Mouse (Mus musculus) hindbrain, embryonic 14.5 days (tissue): Measurements from ENCODE around the gene Nfs1. TPM values are rescaled to one million over a fixed set of nuclear protein-coding genes. Genes with fewer than 3 reads are reported as not detected.

Experiments
- ATAC-seq: fragments of 200-750 bp; cut with Nextera tagmentation; 2 replicates; pipeline ENCODE4 v1.8.0; 2017; ENCODE audit warnings: moderate number of reproducible peaks, mild to moderate bottlenecking, moderate TSS enrichment, moderate library complexity; ENCODE audit not compliant: low FRiP score
- DNase-seq: peaks from one replicate; pipeline ENCODE4 v3.0.0-alpha.2; 2015; ENCODE audit warnings: low spot score
- H3K27ac ChIP-seq: fragments of 300-500 bp; sonication (generic); 2 replicates; pipeline ENCODE4 v1.5.1; 2014; ENCODE audit warnings: mild to moderate bottlenecking, moderate library complexity
- H3K27me3 ChIP-seq: fragments of 300-500 bp; sonication (generic); 2 replicates; pipeline ENCODE4 v1.6.1; 2014; ENCODE audit warnings: mild to moderate bottlenecking, low read length, mixed read lengths; ENCODE audit not compliant: control insufficient read depth, insufficient read depth
- H3K36me3 ChIP-seq: fragments of 300-500 bp; sonication (generic); replicated peaks from 2 replicates; pipeline ENCODE4 v1.6.1; 2014; ENCODE audit not compliant: control insufficient read depth, insufficient read depth
- H3K4me1 ChIP-seq: fragments of 300-500 bp; sonication (generic); replicated peaks from 2 replicates; pipeline ENCODE4 v1.6.1; 2014; ENCODE audit warnings: antibody characterized with exemption, low read length, mixed read lengths; ENCODE audit not compliant: control insufficient read depth, insufficient read depth
- H3K4me2 ChIP-seq: fragments of 300-500 bp; sonication (generic); replicated peaks from 2 replicates; pipeline ENCODE4 v1.6.1; 2014; ENCODE audit warnings: mild to moderate bottlenecking, moderate library complexity
- H3K4me3 ChIP-seq: fragments of 300-500 bp; sonication (generic); replicated peaks from 2 replicates; pipeline ENCODE4 v1.5.1; 2014; ENCODE audit warnings: mild to moderate bottlenecking, low read length
- H3K9ac ChIP-seq: fragments of 300-500 bp; sonication (generic); 2 replicates; pipeline ENCODE4 v1.6.1; 2014
- H3K9me3 ChIP-seq: fragments of 300-500 bp; sonication (generic); 2 replicates; pipeline ENCODE4 v1.6.1; 2016; ENCODE audit warnings: low read length; ENCODE audit not compliant: control insufficient read depth
- WGBS: fragments of 180-500 bp; shearing (Covaris S2); extraction: QIAGEN DNeasy Blood & Tissue Kit; methylation state at CpG from one replicate; pipeline ENCODE4 v1.1.7; 2014; 5-methylcytosine and 5-hydroxymethylcytosine counted together
- polyA plus RNA-seq: library from polyadenylated mRNA; unstranded; fragments of >200 nt; fragmentation: Nextera tagmentation; extraction: Ambion mirVana; gene quantifications from 2 replicates; pipeline ENCODE4 v1.2.1, GENCODE M21; 2014

The Nfs1 gene
- polyA plus RNA-seq, 1 experiment from 2014 or later: 29.3 TPM

- no peak overlapping the region for H3K27ac ChIP-seq
- 93% methylated on average over 8 of the region's 8 CpGs for WGBS
- no peak overlapping the region for H3K4me3 ChIP-seq
- no peak for DNase-seq
- no peaks in the 10 kb centered on the region for H3K27me3 ChIP-seq
- H3K9me3 ChIP-seq: no peaks in the 10 kb centered on the region
- no peaks in the 10 kb centered on the region; the same call in 1 of the 2 replicates for H3K4me1 ChIP-seq
- H3K36me3 ChIP-seq: peaks cover 51% of the 10 kb centered on the region
- H3K9ac ChIP-seq: no peak overlapping the region
- no peak overlapping the region for H3K4me2 ChIP-seq
- ATAC-seq: no peak
These were observed 64.8 kb downstream of the Nfs1 start for GRCm38 (mm10) chr2:156079183-156079560.

- Histone ChIP-seq H3K4me2 (no peak overlapping the region), H3K27me3 (no peaks in the 10 kb centered on the region), H3K27ac (no peak overlapping the region), H3K4me1 (no peaks in the 10 kb centered on the region; the same call in 1 of the 2 replicates), H3K4me3 (no peak overlapping the region), H3K9ac (no peak overlapping the region), H3K9me3 (no peaks in the 10 kb centered on the region), H3K36me3 (peaks cover 56% of the 10 kb centered on the region)
- ATAC-seq (no peak), DNase-seq (no peak)
- WGBS: 94% methylated on average over 16 of the region's 16 CpGs
These were observed 65.4 kb downstream of the Nfs1 start for GRCm38 (mm10) chr2:156078421-156079182.

GRCm38 (mm10) chr2:156077461-156077860 is 66.5 kb downstream of the Nfs1 start:
- Histone ChIP-seq H3K9me3 (no peaks in the 10 kb centered on the region), H3K27ac (no peak overlapping the region), H3K4me3 (no peak overlapping the region), H3K36me3 (peaks cover 67% of the 10 kb centered on the region), H3K9ac (no peak overlapping the region), H3K4me1 (no peaks in the 10 kb centered on the region; the same call in 1 of the 2 replicates), H3K4me2 (no peak overlapping the region), H3K27me3 (no peaks in the 10 kb centered on the region)
- 91% methylated on average over 7 of the region's 7 CpGs for WGBS
- ATAC-seq (no peak), DNase-seq (no peak)

GRCm38 (mm10) chr2:156073725-156074124 is 70.3 kb downstream of the Nfs1 start:
- ATAC-seq (no peak), DNase-seq (no peak)
- Histone ChIP-seq H3K27ac (no peak overlapping the region), H3K9me3 (no peaks in the 10 kb centered on the region), H3K9ac (no peak overlapping the region), H3K4me3 (no peak overlapping the region), H3K27me3 (no peaks in the 10 kb centered on the region), H3K4me2 (no peak overlapping the region), H3K36me3 (peaks cover 98% of the 10 kb centered on the region), H3K4me1 (no peaks in the 10 kb centered on the region)
- 96% methylated on average over 15 of the region's 15 CpGs for WGBS

Other genes starting within 250 kb of the Nfs1 start
- 72.7 TPM in 2 replicates for gene Uqcc1, start 213.9 kb downstream of the Nfs1 start, polyA plus RNA-seq
- not detected in 2 replicates for gene Gm15557, start 203.5 kb downstream of the Nfs1 start, polyA plus RNA-seq
- 2.3 and 3.1 TPM in 2 replicates for gene Gdf5, start 198.8 kb downstream of the Nfs1 start, polyA plus RNA-seq
- 11.9 and 14.2 TPM in 2 replicates for gene Cep250, start 187.7 kb downstream of the Nfs1 start, polyA plus RNA-seq
- 2.6 and 2.8 TPM in 2 replicates for gene 6430550D23Rik, start 136.2 kb downstream of the Nfs1 start, polyA plus RNA-seq
- gene Ergic3, start 136.1 kb downstream of the Nfs1 start, polyA plus RNA-seq: 459 and 462 TPM in 2 replicates
- not detected in 2 replicates for gene Fer1l4, start 91.2 kb downstream of the Nfs1 start, polyA plus RNA-seq
- gene Spag4, start 79.0 kb downstream of the Nfs1 start, polyA plus RNA-seq: 6.3 and 7.9 TPM in 2 replicates
- 22.4 and 24.7 TPM in 2 replicates for gene Cpne1, start 32.2 kb downstream of the Nfs1 start, polyA plus RNA-seq
- 24.4 and 27.0 TPM in 2 replicates for gene Rbm12, start 32.2 kb downstream of the Nfs1 start, polyA plus RNA-seq
- gene Gm28036, start 17.1 kb downstream of the Nfs1 start, polyA plus RNA-seq: 12.3 and 14.2 TPM in 2 replicates
- 446 and 540 TPM in 2 replicates for gene Romo1, start 147 bp downstream of the Nfs1 start, polyA plus RNA-seq
- 396 and 461 TPM in 2 replicates for gene Rbm39, start 36.1 kb upstream of the Nfs1 start, polyA plus RNA-seq
- 107 and 117 TPM in 2 replicates for gene Phf20, start 52.3 kb upstream of the Nfs1 start, polyA plus RNA-seq
- 5.8 and 8.0 TPM in 2 replicates for gene Cnbd2, start 168.1 kb upstream of the Nfs1 start, polyA plus RNA-seq
- 93.0 and 104 TPM in 2 replicates for gene Scand1, start 168.5 kb upstream of the Nfs1 start, polyA plus RNA-seq